Mouse (Mus musculus) liver, embryonic 14.5 days (tissue): Measurements from ENCODE around the gene C530008M17Rik. TPM values are rescaled to one million over a fixed set of nuclear protein-coding genes. Genes with fewer than 3 reads are reported as not detected.
A peak's percentile ranks its signal among the peaks of the same experiment; 100 is the strongest.

Experiments used
- ATAC-seq: fragments of 200-750 bp; cut with Nextera tagmentation; 2 replicates; pipeline ENCODE4 v1.8.0; 2017; ENCODE audit warnings: moderate number of reproducible peaks, mild to moderate bottlenecking, moderate library complexity; ENCODE audit not compliant: insufficient read depth
- DNase-seq, 3 experiments: peaks; one replicate each; pipeline ENCODE4 v3.0.0-alpha.2; 2012 to 2013; ENCODE audit warnings: low read depth in 3 of 3, low spot score in 3 of 3
- H3K27ac ChIP-seq: fragments of 300-500 bp; sonication (generic); 2 replicates; pipeline ENCODE4 v1.5.1; 2014; ENCODE audit warnings: moderate library complexity, mild to moderate bottlenecking, control low read depth, inconsistent platforms
- H3K27me3 ChIP-seq: fragments of 300-500 bp; sonication (generic); 2 replicates; pipeline ENCODE4 v1.6.1; 2014; ENCODE audit warnings: mild to moderate bottlenecking, low read length, moderate library complexity; ENCODE audit not compliant: control insufficient read depth, insufficient read depth
- H3K36me3 ChIP-seq: fragments of 300-500 bp; sonication (generic); replicated peaks from 2 replicates; pipeline ENCODE4 v1.6.1; 2014; ENCODE audit warnings: low read depth; ENCODE audit not compliant: control insufficient read depth, insufficient read depth
- H3K4me1 ChIP-seq, 2 experiments: fragments of 200-500 bp in 1 of 2; fragments of 300-500 bp in 1 of 2; sonication (generic) in 1 of 2; replicated peaks; 2 replicates each; pipeline ENCODE4 v1.6.1; 2012 to 2014; ENCODE audit warnings: antibody characterized with exemption in 1 of 2, inconsistent platforms in 1 of 2, low read length in 1 of 2; ENCODE audit not compliant: control insufficient read depth in 2 of 2, insufficient read depth in 2 of 2
- H3K4me2 ChIP-seq: fragments of 300-500 bp; sonication (generic); 2 replicates; pipeline ENCODE4 v1.6.1; 2014; ENCODE audit warnings: low read depth, mild to moderate bottlenecking, control low read depth, moderate library complexity
- H3K4me3 ChIP-seq, 2 experiments: fragments of 200-500 bp in 1 of 2; fragments of 300-500 bp in 1 of 2; sonication (generic) in 1 of 2; 2 replicates each; pipeline ENCODE4 v1.5.1; 2012 to 2014; ENCODE audit warnings: low read depth in 2 of 2, low read length in 2 of 2, mild to moderate bottlenecking in 2 of 2, control low read depth in 1 of 2, inconsistent platforms in 1 of 2, moderate library complexity in 1 of 2; ENCODE audit not compliant: insufficient read depth in 1 of 2
- H3K9ac ChIP-seq: fragments of 300-500 bp; sonication (generic); replicated peaks from 2 replicates; pipeline ENCODE4 v1.6.1; 2014; ENCODE audit warnings: mild to moderate bottlenecking, control low read depth, moderate library complexity
- H3K9me3 ChIP-seq: fragments of 300-500 bp; sonication (generic); 2 replicates; pipeline ENCODE4 v1.6.1; 2016; ENCODE audit warnings: low read length, mixed read lengths; ENCODE audit not compliant: control insufficient read depth
- CTCF ChIP-seq: IDR thresholded peaks from 2 replicates; pipeline ENCODE4 v1.5.1; 2016; ENCODE audit warnings: antibody characterized with exemption, low read depth, control low read depth
- EP300 ChIP-seq: IDR thresholded peaks from 2 replicates; pipeline ENCODE4 v1.6.1; 2016; ENCODE audit warnings: antibody characterized with exemption, low read depth
- WGBS: fragments of 180-500 bp; shearing (Covaris S2); extraction: QIAGEN DNeasy Blood & Tissue Kit; methylation state at CpG from one replicate; pipeline ENCODE4 v1.1.7; 2014; ENCODE audit not compliant: insufficient replicate concordance; 5-methylcytosine and 5-hydroxymethylcytosine counted together
- polyA plus RNA-seq, 2 experiments: library from polyadenylated mRNA; depleted of rRNA in 1 of 2; stranded (reverse) in 1 of 2; unstranded in 1 of 2; fragments of >200 nt; fragmentation: Nextera tagmentation in 1 of 2; extraction: Ambion mirVana in 1 of 2; gene quantifications; 2 replicates each; pipeline versions ENCODE4 v1.2.1 to v1.2.3; 2012 to 2014

Gene C530008M17Rik
- polyA plus RNA-seq, 2 experiments, result 4.3 to 7.7 TPM

GRCm38 (mm10) chr5:76741463-76741862 lies 85.2 kb downstream of the C530008M17Rik start:
- no peak for ATAC-seq
- 87% methylated on average over 6 of the region's 6 CpGs for WGBS
- TF ChIP-seq CTCF, result no peak
- no peak for TF ChIP-seq EP300

GRCm38 (mm10) chr5:76742076-76742475 lies 85.8 kb downstream of the C530008M17Rik start:
- Histone ChIP-seq H3K27ac (no peak overlapping the region), H3K9ac (no peak overlapping the region), H3K4me2 (no peak overlapping the region), H3K36me3 (no peaks in the 10 kb centered on the region), H3K4me1 (0 out of 4 replicates have a peak, but pooled peaks cover 0 to 6% of the 10 kb centered on the region in 2 experiments), H3K9me3 (no peaks in the 10 kb centered on the region), H3K4me3 (no peak overlapping the region), H3K27me3 (no peaks in the 10 kb centered on the region)
- DNase-seq (no peak), ATAC-seq (no peak)
- 54% methylated on average over 6 of the region's 6 CpGs for WGBS
- TF ChIP-seq CTCF, result no peak
- TF ChIP-seq EP300, result no peak

More at GRCm38 (mm10) chr5:76741463-76741862, 85.2 kb downstream of the C530008M17Rik start:
- no peak overlapping the region for H3K27ac ChIP-seq
- H3K4me3 ChIP-seq, result no peak overlapping the region
- no peaks in the 10 kb centered on the region for H3K36me3 ChIP-seq
- no peak overlapping the region for H3K4me2 ChIP-seq
- H3K4me1 ChIP-seq, result 0 out of 4 replicates have a peak, but pooled peaks cover 0 to 6% of the 10 kb centered on the region in 2 experiments
- no peaks in the 10 kb centered on the region for H3K9me3 ChIP-seq
- no peak for DNase-seq
- no peaks in the 10 kb centered on the region for H3K27me3 ChIP-seq
- no peak overlapping the region for H3K9ac ChIP-seq

GRCm38 (mm10) chr5:76744737-76745209 lies 88.5 kb downstream of the C530008M17Rik start:
- WGBS, result 42% methylated on average over 9 of the region's 9 CpGs
- DNase-seq, result no peak
- no peak for ATAC-seq
- H3K9me3 ChIP-seq, result no peaks in the 10 kb centered on the region
- H3K4me3 ChIP-seq, result no peak overlapping the region
- H3K36me3 ChIP-seq, result no peaks in the 10 kb centered on the region
- 0 out of 4 replicates have a peak, but pooled peaks cover 0 to 6% of the 10 kb centered on the region in 2 experiments for H3K4me1 ChIP-seq
- H3K9ac ChIP-seq, result no peak overlapping the region
- H3K4me2 ChIP-seq, result no peak overlapping the region
- H3K27me3 ChIP-seq, result no peaks in the 10 kb centered on the region
- TF ChIP-seq EP300 (no peak), CTCF (no peak)
- H3K27ac ChIP-seq, result no peak overlapping the region

- Histone ChIP-seq H3K9me3 (no peaks in the 10 kb centered on the region), H3K27me3 (no peaks in the 10 kb centered on the region), H3K4me3 (no peak overlapping the region), H3K9ac (no peak overlapping the region), H3K4me1 (0 out of 4 replicates have a peak, but pooled peaks cover 0 to 6% of the 10 kb centered on the region in 2 experiments), H3K4me2 (no peak overlapping the region), H3K27ac (no peak overlapping the region), H3K36me3 (no peaks in the 10 kb centered on the region)
- 0 out of 2 replicates have a peak, but pooled peaks have one; percentile 33 for ATAC-seq
- 62% methylated on average over 7 of the region's 7 CpGs for WGBS
- DNase-seq, result no peak
- TF ChIP-seq CTCF, result no peak
- no peak for TF ChIP-seq EP300
Measured at GRCm38 (mm10) chr5:76747851-76748250, 91.5 kb downstream of the C530008M17Rik start.

- ATAC-seq (no peak), DNase-seq (no peak)
- no peaks in the 10 kb centered on the region for H3K27me3 ChIP-seq
- 68% methylated on average over 5 of the region's 5 CpGs for WGBS
- H3K27ac ChIP-seq, result no peak overlapping the region
- TF ChIP-seq CTCF, result no peak
- no peak for TF ChIP-seq EP300
- no peaks in the 10 kb centered on the region for H3K4me1 ChIP-seq
- no peaks in the 10 kb centered on the region for H3K9me3 ChIP-seq
- no peaks in the 10 kb centered on the region for H3K36me3 ChIP-seq
- H3K4me2 ChIP-seq, result no peak overlapping the region
- no peak overlapping the region for H3K9ac ChIP-seq
- H3K4me3 ChIP-seq, result no peak overlapping the region
Measured at GRCm38 (mm10) chr5:76752351-76752750, 96.0 kb downstream of the C530008M17Rik start.
